Mouse (Mus musculus) testis, adult 2 months (tissue): Measurements from ENCODE around the gene Serpina1f.

Experiments
- CTCF ChIP-seq: fragments of 200-500 bp; IDR thresholded peaks from 2 replicates; pipeline ENCODE4 v1.5.1; 2012; ENCODE audit warnings: low read depth, mild to moderate bottlenecking, inconsistent platforms, low read length, moderate library complexity; ENCODE audit not compliant: control insufficient read depth, insufficient read depth, insufficient replicate concordance
- POLR2A ChIP-seq: fragments of 200-500 bp; IDR thresholded peaks from 2 replicates; pipeline ENCODE4 v1.6.1; 2012; ENCODE audit warnings: low read depth, mild to moderate bottlenecking, inconsistent platforms, low read length, moderate library complexity; ENCODE audit not compliant: control insufficient read depth

DNA sequence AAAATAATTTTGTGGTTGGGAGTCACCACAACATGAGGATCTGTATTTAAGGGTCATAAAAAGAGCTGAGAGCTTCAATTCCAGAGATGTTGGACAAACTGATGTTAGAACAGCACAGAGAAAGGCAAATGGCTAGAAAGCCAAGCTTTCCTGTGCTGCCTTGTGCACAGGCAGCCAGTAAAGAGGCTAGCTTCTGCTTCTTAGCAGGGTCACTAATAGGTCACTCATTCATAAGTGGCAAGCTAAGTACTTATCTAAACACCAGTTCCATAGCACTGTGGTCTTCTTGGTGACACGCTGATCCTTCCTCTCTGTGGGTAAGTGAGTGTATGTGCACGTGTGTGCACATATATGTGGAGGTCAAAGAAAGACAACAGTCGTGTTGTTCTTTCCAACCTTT, 23.8 kb downstream of the Serpina1f start:
- TF ChIP-seq POLR2A (no peak), CTCF (no peak)
